Mouse (Mus musculus) heart, adult 2 months (tissue): ENCODE results near the gene Calcrl.

Experiments
- CTCF ChIP-seq: fragments of 200-600 bp; IDR thresholded peaks from 2 replicates; pipeline ENCODE4 v1.8.1; 2022; ENCODE audit warnings: antibody characterized with exemption, mild to moderate bottlenecking, moderate library complexity
- POLR2A ChIP-seq: fragments of 200-500 bp; IDR thresholded peaks from 2 replicates; pipeline ENCODE4 v1.6.1; 2011; ENCODE audit warnings: mild to moderate bottlenecking, low read depth, low read length, control low read depth; ENCODE audit not compliant: insufficient read depth

- TF ChIP-seq CTCF (no peak), POLR2A (no peak)
Observed at GRCm38 (mm10) chr2:84388023-84388416, 37.2 kb downstream of the Calcrl start.
